Mouse (Mus musculus) intestine, embryonic 14.5 days (tissue): ENCODE results near the gene Hexim1. TPM values are rescaled to one million over a fixed set of nuclear protein-coding genes. Genes with fewer than 3 reads are reported as not detected.
A peak's percentile ranks its signal among the peaks of the same experiment; 100 is the strongest.

Source experiments
- ATAC-seq: fragments of 200-750 bp; cut with Nextera tagmentation; replicated peaks from 2 replicates; pipeline ENCODE4 v1.8.0; 2017; ENCODE audit warnings: low read depth, moderate number of reproducible peaks, moderate TSS enrichment, moderate library complexity; ENCODE audit not compliant: low FRiP score, low TSS enrichment
- DNase-seq: peaks from one replicate; pipeline ENCODE4 v3.0.0-alpha.2; 2018; ENCODE audit warnings: low spot score
- H3K27ac ChIP-seq: fragments of 300-500 bp; sonication (generic); 2 replicates; pipeline ENCODE4 v1.5.1; 2014; ENCODE audit warnings: low read depth, mild to moderate bottlenecking, control low read depth
- H3K27me3 ChIP-seq: fragments of 300-500 bp; sonication (generic); replicated peaks from 2 replicates; pipeline ENCODE4 v1.6.1; 2014; ENCODE audit warnings: low read length, control low read depth; ENCODE audit not compliant: control insufficient read depth, insufficient read depth
- H3K36me3 ChIP-seq: fragments of 300-500 bp; sonication (generic); 2 replicates; pipeline ENCODE4 v1.6.1; 2014; ENCODE audit warnings: low read length, control low read depth; ENCODE audit not compliant: control insufficient read depth, insufficient read depth
- H3K4me1 ChIP-seq: fragments of 300-500 bp; sonication (generic); replicated peaks from 2 replicates; pipeline ENCODE4 v1.6.1; 2014; ENCODE audit warnings: low read length, control low read depth, mixed read lengths; ENCODE audit not compliant: control insufficient read depth, insufficient read depth
- H3K4me2 ChIP-seq: fragments of 300-500 bp; sonication (generic); 2 replicates; pipeline ENCODE4 v1.6.1; 2014; ENCODE audit warnings: low read length
- H3K4me3 ChIP-seq: fragments of 300-500 bp; sonication (generic); 2 replicates; pipeline ENCODE4 v1.5.1; 2014; ENCODE audit warnings: low read depth, low read length, control low read depth, mixed read lengths
- H3K9ac ChIP-seq: fragments of 300-500 bp; sonication (generic); 2 replicates; pipeline ENCODE4 v1.6.1; 2014; ENCODE audit warnings: mild to moderate bottlenecking, low read length
- H3K9me3 ChIP-seq: fragments of 300-500 bp; sonication (generic); 2 replicates; pipeline ENCODE4 v1.6.1; 2016; ENCODE audit warnings: low read length, control low read depth; ENCODE audit not compliant: control insufficient read depth
- WGBS: fragments of 180-500 bp; shearing (Covaris S2); extraction: QIAGEN DNeasy Blood & Tissue Kit; methylation state at CpG from one replicate; pipeline ENCODE4 v1.1.7; 2014; 5-methylcytosine and 5-hydroxymethylcytosine counted together
- polyA plus RNA-seq: library from polyadenylated mRNA; unstranded; fragments of >200 nt; fragmentation: Nextera tagmentation; extraction: Ambion mirVana; gene quantifications from 2 replicates; pipeline ENCODE4 v1.2.1, GENCODE M21; 2014

The Hexim1 gene
- polyA plus RNA-seq, 1 experiment from 2014 or later, result 6.8 TPM

- Histone ChIP-seq H3K9me3 (no peaks in the 10 kb centered on the region), H3K27ac (no peak overlapping the region), H3K4me3 (no peak overlapping the region), H3K4me2 (no peak overlapping the region), H3K9ac (no peak overlapping the region), H3K36me3 (no peaks in the 10 kb centered on the region), H3K27me3 (peaks cover 41% of the 10 kb centered on the region), H3K4me1 (no peaks in the 10 kb centered on the region; the same call in 1 of the 2 replicates)
- no peak for ATAC-seq
- 29% methylated on average over 9 of the region's 9 CpGs for WGBS
- peak; percentile 73 for DNase-seq
Measured at GRCm38 (mm10) chr11:103168690-103169390, 52.8 kb downstream of the Hexim1 start.

Other genes starting within 250 kb of the Hexim1 start
- gene Eftud2, start 235.2 kb upstream of the Hexim1 start, polyA plus RNA-seq, result 180 and 184 TPM in 2 replicates
- gene Ccdc103, start 235.0 kb upstream of the Hexim1 start, polyA plus RNA-seq, result 0.81 and 1.2 TPM in 2 replicates
- gene Fam187a, start 231.1 kb upstream of the Hexim1 start, polyA plus RNA-seq, result not detected in 2 replicates
- gene Gfap, start 215.3 kb upstream of the Hexim1 start, polyA plus RNA-seq, result 0.28 and 0.58 TPM in 2 replicates
- gene Kif18b, start 191.1 kb upstream of the Hexim1 start, polyA plus RNA-seq, result 7.0 and 7.8 TPM in 2 replicates
- gene C1ql1, start 169.5 kb upstream of the Hexim1 start, polyA plus RNA-seq, result 8.2 and 9.0 TPM in 2 replicates
- gene Nmt1, start 88.0 kb upstream of the Hexim1 start, polyA plus RNA-seq, result 69.3 and 69.7 TPM in 2 replicates
- gene Dcakd, start 87.9 kb upstream of the Hexim1 start, polyA plus RNA-seq, result 164 and 183 TPM in 2 replicates
- gene Plcd3, start 14.6 kb upstream of the Hexim1 start, polyA plus RNA-seq, result 1.9 and 2.1 TPM in 2 replicates
- gene Acbd4, start 14.5 kb upstream of the Hexim1 start, polyA plus RNA-seq, result 13.0 and 14.5 TPM in 2 replicates
- 6.9 and 9.7 TPM in 2 replicates for gene Hexim2, start 16.2 kb downstream of the Hexim1 start, polyA plus RNA-seq
- 3.1 and 3.6 TPM in 2 replicates for gene Fmnl1, start 54.9 kb downstream of the Hexim1 start, polyA plus RNA-seq
- gene 1700023F06Rik, start 92.3 kb downstream of the Hexim1 start, polyA plus RNA-seq, result 1.3 and 1.4 TPM in 2 replicates
- not detected in 2 replicates for gene Spata32, start 102.2 kb downstream of the Hexim1 start, polyA plus RNA-seq
- 3.7 and 3.9 TPM in 2 replicates for gene Map3k14, start 151.2 kb downstream of the Hexim1 start, polyA plus RNA-seq
- gene Arhgap27, start 247.5 kb downstream of the Hexim1 start, polyA plus RNA-seq, result 23.8 and 24.8 TPM in 2 replicates